Mouse (Mus musculus) olfactory bulb, adult 2 months (tissue): ENCODE measurements around the gene Dlgap4.

ENCODE experiments used
- CTCF ChIP-seq: fragments of 200-500 bp; IDR thresholded peaks from 2 replicates; pipeline ENCODE4 v1.5.1; 2012; ENCODE audit warnings: low read depth, mild to moderate bottlenecking, low read length, moderate library complexity; ENCODE audit not compliant: insufficient read depth
- POLR2A ChIP-seq: fragments of 200-500 bp; IDR thresholded peaks from 2 replicates; pipeline ENCODE4 v1.6.1; 2012; ENCODE audit warnings: mild to moderate bottlenecking, low read depth, low read length, moderate library complexity; ENCODE audit not compliant: insufficient read depth

DNA sequence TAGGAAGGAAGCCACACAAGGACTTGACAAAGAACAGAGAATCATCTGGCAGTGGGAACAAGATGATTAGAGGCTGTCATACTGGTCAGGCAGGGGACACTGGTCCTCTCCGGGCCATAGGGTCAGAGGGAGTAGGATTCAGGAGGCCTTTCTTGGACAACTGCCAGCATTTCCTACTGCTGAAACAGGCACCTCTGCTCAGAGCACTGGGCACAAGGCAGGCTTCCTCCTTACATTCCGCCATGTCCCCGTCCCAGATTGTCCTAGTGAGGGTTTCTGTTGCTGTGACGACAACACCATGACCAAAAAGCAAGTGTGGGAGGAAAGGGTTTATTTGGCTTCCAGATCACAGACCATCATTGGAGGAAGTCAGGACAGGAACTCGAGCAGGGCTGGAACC, 105.3 kb downstream of the Dlgap4 start:
- TF ChIP-seq CTCF (no peak), POLR2A (no peak)
